Mouse (Mus musculus): Measurements from ENCODE around the gene Eno3. TPM values are rescaled to one million over a fixed set of nuclear protein-coding genes. Genes with fewer than 3 reads are reported as not detected.

The Eno3 gene
- polyA plus RNA-seq, 1 experiment: 1,151 TPM

- peaks cover 42% of the 10 kb centered on the region for H3K79me2 ChIP-seq (ENCODE audit: control insufficient read depth, insufficient read depth)
These were observed 44.4 kb downstream of the Eno3 start for GRCm38 (mm10) chr11:70701221-70701955.

GRCm38 (mm10) chr11:70701984-70702733, 45.2 kb downstream of the Eno3 start:
- H3K4me3 ChIP-seq (ENCODE audit: insufficient read depth, poor library complexity, severe bottlenecking): peak overlapping the region; percentile 91

More at GRCm38 (mm10) chr11:70701221-70701955, 44.4 kb downstream of the Eno3 start:
- no peak for TF ChIP-seq CEBPB (IDR thresholded peaks at IDR 0.05; ENCODE audit: low read depth)
- TF ChIP-seq FOSL1 (IDR thresholded peaks at IDR 0.05; ENCODE audit: insufficient read depth, low read length, poor library complexity, severe bottlenecking): no peak
- Histone ChIP-seq H3K4me3 (ENCODE audit: insufficient read depth, poor library complexity, severe bottlenecking) (peak overlapping the region; percentile 91), H3ac (ENCODE audit: control insufficient read depth, insufficient read length, low read depth) (peak overlapping the region; percentile 80), H3K79me3 (ENCODE audit: low read depth) (peaks cover 22% of the 10 kb centered on the region), H3K36me3 (ENCODE audit: control insufficient read depth, insufficient read depth) (peaks cover 25% of the 10 kb centered on the region), H3K27me3 (ENCODE audit: control insufficient read depth, insufficient read depth, insufficient read length) (no peaks in the 10 kb centered on the region)

GRCm38 (mm10) chr11:70702781-70703180, 45.8 kb downstream of the Eno3 start:
- Histone ChIP-seq H3K36me3 (ENCODE audit: control insufficient read depth, insufficient read depth) (peaks cover 38% of the 10 kb centered on the region), H3K79me3 (ENCODE audit: low read depth) (peaks cover 22% of the 10 kb centered on the region), H3ac (ENCODE audit: control insufficient read depth, insufficient read length, low read depth) (peak overlapping the region; percentile 3), H3K79me2 (ENCODE audit: control insufficient read depth, insufficient read depth) (peaks cover 42% of the 10 kb centered on the region), H3K4me3 (ENCODE audit: insufficient read depth, poor library complexity, severe bottlenecking) (no peak overlapping the region), H3K27me3 (ENCODE audit: control insufficient read depth, insufficient read depth, insufficient read length) (no peaks in the 10 kb centered on the region)
- no peak for TF ChIP-seq CEBPB (IDR thresholded peaks at IDR 0.05; ENCODE audit: low read depth)
- no peak for TF ChIP-seq MAX (IDR thresholded peaks at IDR 0.05)
- no peak for TF ChIP-seq MYOG (IDR thresholded peaks at IDR 0.05; ENCODE audit: control insufficient read depth, extremely low read depth, insufficient read length)
- no peak for TF ChIP-seq USF1 (IDR thresholded peaks at IDR 0.05; ENCODE audit: low read depth)
- no peak for TF ChIP-seq MYOD1 (IDR thresholded peaks at IDR 0.05; ENCODE audit: control insufficient read depth, insufficient read length, low read depth)
- no peak for TF ChIP-seq CTCF (IDR thresholded peaks at IDR 0.05; ENCODE audit: control insufficient read depth, insufficient read depth, insufficient read length)
- TF ChIP-seq FOSL1 (IDR thresholded peaks at IDR 0.05; ENCODE audit: insufficient read depth, low read length, poor library complexity, severe bottlenecking): no peak

More at GRCm38 (mm10) chr11:70701984-70702733, 45.2 kb downstream of the Eno3 start:
- Histone ChIP-seq H3K27me3 (ENCODE audit: control insufficient read depth, insufficient read depth, insufficient read length) (no peaks in the 10 kb centered on the region), H3K36me3 (ENCODE audit: control insufficient read depth, insufficient read depth) (peaks cover 32% of the 10 kb centered on the region), H3ac (ENCODE audit: control insufficient read depth, insufficient read length, low read depth) (peak overlapping the region; percentile 37), H3K79me3 (ENCODE audit: low read depth) (peaks cover 22% of the 10 kb centered on the region), H3K79me2 (ENCODE audit: control insufficient read depth, insufficient read depth) (peaks cover 42% of the 10 kb centered on the region)
- TF ChIP-seq MYOG (IDR thresholded peaks at IDR 0.05; ENCODE audit: control insufficient read depth, extremely low read depth, insufficient read length): no peak
- TF ChIP-seq MYOD1 (IDR thresholded peaks at IDR 0.05; ENCODE audit: control insufficient read depth, insufficient read length, low read depth): no peak
- TF ChIP-seq USF1 (IDR thresholded peaks at IDR 0.05; ENCODE audit: low read depth): no peak
- no peak for TF ChIP-seq MAX (IDR thresholded peaks at IDR 0.05)
- no peak for TF ChIP-seq CEBPB (IDR thresholded peaks at IDR 0.05; ENCODE audit: low read depth)
- TF ChIP-seq CTCF (IDR thresholded peaks at IDR 0.05; ENCODE audit: control insufficient read depth, insufficient read depth, insufficient read length): no peak

- peaks cover 17% of the 10 kb centered on the region for H3K79me3 ChIP-seq (ENCODE audit: low read depth)
- peaks cover 34% of the 10 kb centered on the region for H3K79me2 ChIP-seq (ENCODE audit: control insufficient read depth, insufficient read depth)
- no peak overlapping the region for H3K4me3 ChIP-seq (ENCODE audit: insufficient read depth, poor library complexity, severe bottlenecking)
- H3K36me3 ChIP-seq (ENCODE audit: control insufficient read depth, insufficient read depth): peaks cover 66% of the 10 kb centered on the region
- no peak overlapping the region for H3ac ChIP-seq (ENCODE audit: control insufficient read depth, insufficient read length, low read depth)
- no peak for TF ChIP-seq CTCF (IDR thresholded peaks at IDR 0.05; ENCODE audit: control insufficient read depth, insufficient read depth, insufficient read length)
- no peak for TF ChIP-seq FOSL1 (IDR thresholded peaks at IDR 0.05; ENCODE audit: insufficient read depth, low read length, poor library complexity, severe bottlenecking)
- TF ChIP-seq MAX (IDR thresholded peaks at IDR 0.05): no peak
- no peaks in the 10 kb centered on the region for H3K27me3 ChIP-seq (ENCODE audit: control insufficient read depth, insufficient read depth, insufficient read length)
These were observed 49.1 kb downstream of the Eno3 start for GRCm38 (mm10) chr11:70706127-70706526.

GRCm38 (mm10) chr11:70711026-70711425, 54.0 kb downstream of the Eno3 start:
- no peaks in the 10 kb centered on the region for H3K79me2 ChIP-seq (ENCODE audit: control insufficient read depth, insufficient read depth)
- H3ac ChIP-seq (ENCODE audit: control insufficient read depth, insufficient read length, low read depth): no peak overlapping the region
- peaks cover 78% of the 10 kb centered on the region for H3K36me3 ChIP-seq (ENCODE audit: control insufficient read depth, insufficient read depth)
- no peak overlapping the region for H3K4me3 ChIP-seq (ENCODE audit: insufficient read depth, poor library complexity, severe bottlenecking)
- TF ChIP-seq USF1 (IDR thresholded peaks at IDR 0.05; ENCODE audit: low read depth): no peak
- H3K79me3 ChIP-seq (ENCODE audit: low read depth): no peaks in the 10 kb centered on the region
- H3K27me3 ChIP-seq (ENCODE audit: control insufficient read depth, insufficient read depth, insufficient read length): no peaks in the 10 kb centered on the region

Small RNAs within 50 kb of the gene (microRNA-seq; reads per million reads assigned to microRNA genes)
- not detected for gene Mir6925 (ENCODE audit: borderline microRNAs expressed)

Other genes with a start within 250 kb of the Eno3 start
- 40.6 TPM for gene Pelp1, start 247.2 kb upstream of the Eno3 start, polyA plus RNA-seq (2012; fragmentation: generic; extraction: Trizol)
- gene Arrb2, start 224.6 kb upstream of the Eno3 start, polyA plus RNA-seq (2012; fragmentation: generic; extraction: Trizol): 27.6 TPM
- gene Med11, start 205.3 kb upstream of the Eno3 start, polyA plus RNA-seq (2012; fragmentation: generic; extraction: Trizol): 46.2 TPM
- gene Zmynd15, start 197.8 kb upstream of the Eno3 start, polyA plus RNA-seq (2012; fragmentation: generic; extraction: Trizol): 0.04 TPM
- 0.19 TPM for gene Cxcl16, start 197.2 kb upstream of the Eno3 start, polyA plus RNA-seq (2012; fragmentation: generic; extraction: Trizol)
- not detected for gene Tm4sf5, start 152.0 kb upstream of the Eno3 start, polyA plus RNA-seq (2012; fragmentation: generic; extraction: Trizol)
- gene Vmo1, start 142.6 kb upstream of the Eno3 start, polyA plus RNA-seq (2012; fragmentation: generic; extraction: Trizol): not detected
- gene Gltpd2, start 138.0 kb upstream of the Eno3 start, polyA plus RNA-seq (2012; fragmentation: generic; extraction: Trizol): not detected
- 658 TPM for gene Psmb6, start 131.8 kb upstream of the Eno3 start, polyA plus RNA-seq (2012; fragmentation: generic; extraction: Trizol)
- gene Gm40193, start 124.3 kb upstream of the Eno3 start, polyA plus RNA-seq (2012; fragmentation: generic; extraction: Trizol): not detected
- gene Pld2, start 117.1 kb upstream of the Eno3 start, polyA plus RNA-seq (2012; fragmentation: generic; extraction: Trizol): 9.3 TPM
- 34.5 TPM for gene Mink1, start 94.3 kb upstream of the Eno3 start, polyA plus RNA-seq (2012; fragmentation: generic; extraction: Trizol)
- not detected for gene 4930544D05Rik, start 41.4 kb upstream of the Eno3 start, polyA plus RNA-seq (2012; fragmentation: generic; extraction: Trizol)
- 0.08 TPM for gene Chrne, start 38.0 kb upstream of the Eno3 start, polyA plus RNA-seq (2012; fragmentation: generic; extraction: Trizol)
- gene Gp1ba, start 18.1 kb upstream of the Eno3 start, polyA plus RNA-seq (2012; fragmentation: generic; extraction: Trizol): 0.13 TPM
- 9.0 TPM for gene Rnf167, start 10.0 kb upstream of the Eno3 start, polyA plus RNA-seq (2012; fragmentation: generic; extraction: Trizol)
- gene Slc25a11, start 9.7 kb upstream of the Eno3 start, polyA plus RNA-seq (2012; fragmentation: generic; extraction: Trizol): 136 TPM
- gene Pfn1, start 2.6 kb upstream of the Eno3 start, polyA plus RNA-seq (2012; fragmentation: generic; extraction: Trizol): 4,207 TPM
- 75.4 TPM for gene Spag7, start 12.2 kb downstream of the Eno3 start, polyA plus RNA-seq (2012; fragmentation: generic; extraction: Trizol)
- 9.0 TPM for gene Camta2, start 30.9 kb downstream of the Eno3 start, polyA plus RNA-seq (2012; fragmentation: generic; extraction: Trizol)
- 0.42 TPM for gene Inca1, start 43.0 kb downstream of the Eno3 start, polyA plus RNA-seq (2012; fragmentation: generic; extraction: Trizol)
- 99.8 TPM for gene Kif1c, start 43.3 kb downstream of the Eno3 start, polyA plus RNA-seq (2012; fragmentation: generic; extraction: Trizol)
- gene Zfp3, start 107.0 kb downstream of the Eno3 start, polyA plus RNA-seq (2012; fragmentation: generic; extraction: Trizol): 1.1 TPM
- not detected for gene Scimp, start 155.4 kb downstream of the Eno3 start, polyA plus RNA-seq (2012; fragmentation: generic; extraction: Trizol)
- gene Rabep1, start 187.6 kb downstream of the Eno3 start, polyA plus RNA-seq (2012; fragmentation: generic; extraction: Trizol): 11.9 TPM

Measured in C2C12 (cell line).